Mouse (Mus musculus): ENCODE results near the gene Meis2.

Gene Meis2

DNA sequence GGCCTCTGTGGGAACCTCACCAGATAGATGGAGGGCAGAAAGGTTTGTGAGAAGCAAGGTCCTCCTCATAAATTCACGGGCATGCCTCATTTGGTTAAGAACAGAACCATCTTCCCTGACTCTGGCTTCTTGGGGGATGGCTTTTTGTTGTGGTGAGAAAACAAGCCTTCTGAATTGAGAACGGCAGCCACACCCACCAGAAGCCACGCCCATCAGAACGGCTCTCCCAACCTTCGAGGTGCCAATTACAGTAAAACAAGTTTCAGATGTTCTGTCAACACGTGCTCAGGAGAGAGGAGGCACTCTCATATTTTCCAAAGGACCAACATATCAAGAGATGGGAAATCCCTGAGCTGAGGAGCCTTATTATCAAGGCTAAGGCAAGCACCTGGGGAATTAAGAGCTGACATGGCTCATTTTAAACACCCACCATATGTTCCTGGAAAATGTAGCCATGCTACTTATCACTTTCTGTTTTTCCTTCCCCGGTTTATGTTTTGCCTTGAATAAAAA, 117.9 kb downstream of the Meis2 start:
- DNase-seq (ENCODE audit: low spot score in 2 of 2), result no peak

DNA sequence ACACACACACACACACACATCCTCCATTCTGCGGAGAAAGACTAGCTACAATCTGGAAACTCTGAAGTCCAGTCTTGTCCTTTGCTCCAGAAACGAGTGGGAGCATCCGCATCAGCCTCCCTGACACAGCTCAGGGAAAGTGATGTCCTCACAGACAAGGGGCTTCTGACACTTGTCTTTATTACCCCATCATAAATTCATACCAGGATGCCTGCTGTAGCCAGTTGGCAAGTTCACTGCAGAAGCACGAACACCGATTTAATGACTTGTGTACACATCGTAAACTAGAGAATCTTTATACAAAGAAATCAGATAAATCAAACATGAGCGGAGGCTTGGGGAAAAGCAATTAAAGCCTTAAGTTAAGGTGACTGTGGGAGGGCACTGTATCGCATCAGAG, 122.6 kb downstream of the Meis2 start:
- no peak for DNase-seq (ENCODE audit: low spot score in 2 of 2)

DNA sequence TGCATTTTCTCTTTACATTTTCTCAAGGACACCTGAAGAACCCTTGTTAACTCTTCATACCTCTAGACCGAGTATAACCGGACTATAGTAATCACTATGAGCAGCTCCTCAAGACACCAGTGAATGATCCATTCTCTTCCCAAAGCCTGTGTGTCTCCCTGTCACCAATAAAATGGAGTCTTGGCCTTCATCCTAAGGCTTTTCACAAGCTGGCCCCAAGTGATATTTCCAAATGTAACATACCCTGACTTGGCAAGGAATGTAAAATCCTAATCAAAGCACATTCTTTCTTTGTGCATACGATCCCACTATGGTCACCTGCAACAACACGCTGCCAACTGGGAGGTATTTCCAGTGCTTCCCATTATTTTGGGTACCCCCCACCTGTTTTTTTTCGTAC, 125.8 kb downstream of the Meis2 start:
- DNase-seq (ENCODE audit: low spot score in 2 of 2), result no peak

DNA sequence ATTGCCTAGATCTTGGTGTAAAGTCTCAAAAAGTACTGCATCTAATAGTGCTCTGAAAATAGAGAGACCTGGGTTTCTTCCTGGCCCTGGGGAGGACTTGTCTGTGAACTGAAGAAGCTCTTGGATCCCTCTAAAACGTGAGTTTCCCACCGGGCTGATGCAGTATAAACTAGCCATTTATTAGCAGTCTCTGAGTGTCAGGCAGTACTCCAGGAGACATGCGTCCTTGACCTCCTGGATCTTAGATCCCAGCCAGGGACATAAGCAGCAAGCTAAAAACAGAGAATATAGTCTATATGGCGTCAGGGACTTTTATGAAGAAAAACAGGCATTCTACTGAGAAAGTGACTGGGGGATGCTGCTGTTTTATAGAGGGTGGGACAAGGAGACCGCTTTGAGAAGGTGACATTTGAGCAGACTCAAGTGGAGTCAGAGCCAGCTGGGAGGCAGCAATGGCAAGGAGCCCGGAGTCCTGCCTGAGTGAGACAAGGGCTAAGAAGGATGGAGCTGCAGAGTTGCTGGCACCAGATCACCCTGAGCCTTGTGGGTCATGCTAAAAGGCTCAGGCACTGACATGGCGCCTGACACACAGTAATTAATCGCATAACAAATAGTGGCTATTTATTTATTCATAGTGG, 126.6 kb downstream of the Meis2 start:
- DNase-seq (ENCODE audit: low spot score in 2 of 2), result peak; percentile 20 to 46

DNA sequence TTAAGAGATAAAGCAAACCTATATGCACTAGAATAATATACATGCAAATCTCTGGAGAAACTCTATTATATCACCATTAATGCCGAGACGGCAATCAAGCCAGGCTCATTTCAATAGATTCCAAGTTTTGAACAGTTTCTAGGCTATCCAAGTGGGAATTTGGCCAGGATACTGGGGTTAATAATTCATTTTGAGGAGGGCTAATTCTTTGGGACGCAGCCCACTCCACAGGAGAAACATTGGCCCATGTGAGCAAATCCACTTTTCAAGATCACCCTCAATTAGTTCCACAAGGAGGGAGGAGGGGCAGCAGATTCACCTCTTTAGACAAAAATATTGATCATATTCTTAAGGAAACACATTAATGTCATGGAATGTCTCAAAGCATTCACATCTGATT, 127.3 kb downstream of the Meis2 start:
- DNase-seq (ENCODE audit: low spot score in 2 of 2), result no peak

DNA sequence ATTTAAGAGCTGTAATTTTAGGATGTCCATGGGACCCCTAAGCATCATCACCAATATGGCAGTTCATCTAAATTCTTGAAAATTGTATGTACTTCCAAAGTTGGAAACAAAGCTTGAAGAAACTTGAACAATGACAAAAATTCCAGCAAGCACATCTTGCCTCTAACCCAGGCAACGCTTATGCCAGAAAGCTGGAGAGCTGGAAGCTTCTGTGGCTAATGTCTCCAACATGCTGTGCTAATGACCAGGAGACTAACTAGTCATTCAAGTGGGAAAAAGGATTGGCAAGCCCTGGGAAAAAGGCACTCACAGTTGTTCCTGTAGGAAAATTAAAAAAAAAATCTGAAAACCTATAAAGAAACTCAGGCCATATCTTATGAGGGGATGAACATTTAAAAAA, 127.7 kb downstream of the Meis2 start:
- DNase-seq (ENCODE audit: low spot score in 2 of 2), result no peak

DNA sequence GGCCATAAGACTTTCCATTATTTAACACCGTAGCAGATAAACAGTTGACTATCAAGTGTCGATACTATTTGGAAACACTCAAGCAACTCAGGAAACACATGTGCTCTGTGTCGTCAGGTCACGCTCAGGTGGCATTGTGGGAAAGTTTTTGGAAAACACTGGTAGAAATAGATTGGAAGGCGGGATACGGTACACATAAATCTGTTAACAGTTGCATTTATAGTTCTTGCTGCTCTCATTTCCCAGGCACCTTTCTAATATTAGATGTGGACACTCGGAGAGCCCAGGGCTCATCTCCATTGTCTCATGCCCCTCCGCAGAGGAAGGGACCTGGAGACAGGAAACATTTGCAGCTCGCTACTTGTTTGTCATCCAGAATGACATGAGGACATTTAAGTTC, 128.9 kb downstream of the Meis2 start:
- DNase-seq (ENCODE audit: low spot score in 2 of 2), result no peak

DNA sequence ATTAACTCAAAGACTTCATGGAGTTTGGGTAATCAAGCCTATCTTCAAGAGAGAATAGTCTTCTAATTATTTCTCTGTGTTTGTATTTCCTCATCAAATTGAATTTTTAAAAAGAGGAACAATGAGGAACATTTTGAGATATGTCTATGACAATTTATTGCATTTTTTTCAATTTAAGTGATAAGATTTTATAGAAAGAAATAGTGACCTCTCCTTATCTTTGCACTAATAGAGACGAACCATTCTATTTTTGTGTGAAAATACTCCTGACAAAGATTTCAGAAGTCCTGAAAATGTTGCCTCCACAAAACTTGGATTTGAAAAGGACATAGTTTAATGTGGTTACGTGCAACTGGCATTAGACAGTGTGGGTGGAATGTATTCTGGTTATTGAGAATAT, 131.3 kb downstream of the Meis2 start:
- DNase-seq (ENCODE audit: low spot score in 2 of 2), result no peak

DNA sequence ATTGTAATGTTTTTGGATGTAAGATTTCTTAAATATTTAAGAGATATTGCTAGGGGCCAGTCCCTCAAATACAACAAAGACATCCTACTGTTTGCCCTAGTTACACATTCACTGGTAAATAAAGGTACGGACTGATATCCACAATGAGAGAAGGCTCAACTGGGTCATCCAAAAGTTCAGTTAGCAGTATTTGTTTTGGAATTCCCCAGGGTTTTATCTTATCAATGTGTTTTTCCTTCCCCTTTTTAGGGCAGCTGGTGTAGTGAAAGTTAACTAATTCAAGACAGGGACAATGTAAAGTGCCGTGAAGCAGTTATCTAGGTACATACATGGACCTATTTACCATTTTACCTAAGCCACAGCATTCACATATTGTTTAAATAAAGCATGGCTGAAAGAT, 132.4 kb downstream of the Meis2 start:
- no peak for DNase-seq (ENCODE audit: low spot score in 2 of 2)

DNA sequence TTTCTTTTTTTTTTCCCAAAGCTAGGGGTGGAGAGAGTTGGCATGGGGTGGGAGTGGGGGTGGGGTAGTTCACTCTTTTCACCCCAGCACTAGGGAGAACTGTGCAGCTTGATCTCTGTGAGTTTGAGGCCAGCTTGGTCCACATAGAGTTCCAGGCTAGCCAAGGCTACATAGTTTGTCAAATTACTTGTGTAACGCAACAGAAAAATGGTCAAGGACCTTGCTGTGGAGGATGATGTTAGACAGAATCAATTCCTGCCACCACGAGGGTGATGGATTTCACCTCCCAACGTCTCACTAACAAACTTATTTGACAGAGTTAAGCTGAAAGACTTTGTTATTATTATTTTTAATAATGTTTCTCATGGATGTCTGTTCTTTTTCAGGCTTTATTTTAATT, 139.9 kb downstream of the Meis2 start:
- DNase-seq (ENCODE audit: low spot score in 2 of 2), result no peak

DNA sequence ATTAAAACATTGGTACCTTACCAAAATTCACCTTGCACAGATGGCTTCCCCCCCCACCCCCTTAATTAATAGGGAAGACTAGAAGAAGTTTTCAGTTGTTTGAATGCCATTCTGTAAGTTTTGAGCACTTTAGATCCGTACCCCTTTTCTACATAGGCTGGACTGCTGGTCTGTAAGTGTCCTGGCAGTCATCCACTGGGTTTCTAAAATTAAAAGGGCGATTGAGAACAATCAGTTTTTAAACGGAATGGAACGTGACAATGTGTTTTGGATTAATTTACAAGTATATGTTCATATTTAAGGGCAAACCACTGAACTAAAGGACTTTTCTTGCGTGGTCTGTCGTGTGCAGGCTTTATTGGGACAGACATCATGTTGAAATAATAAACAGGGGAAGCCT, 141.2 kb downstream of the Meis2 start:
- no peak for DNase-seq (ENCODE audit: low spot score in 2 of 2)

DNA sequence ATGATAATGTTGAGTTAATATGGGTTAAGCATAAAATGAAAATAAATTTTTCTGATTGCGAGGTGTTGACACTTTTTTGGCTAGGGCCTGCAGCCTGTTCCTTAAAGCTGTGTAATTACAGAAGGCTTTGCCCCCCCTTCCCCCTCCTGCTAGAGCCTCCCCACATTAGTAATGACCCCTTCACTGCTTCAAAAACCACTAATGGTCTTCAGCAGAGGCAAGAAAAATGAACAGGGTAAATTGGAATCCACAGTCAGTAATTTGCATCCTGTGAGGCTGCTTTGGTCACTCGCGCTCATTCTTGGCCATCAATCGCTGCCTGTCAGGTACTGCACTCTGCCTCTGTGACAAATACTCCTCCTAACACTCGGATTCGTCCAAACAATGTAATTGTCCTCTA, 142.4 kb downstream of the Meis2 start:
- DNase-seq (ENCODE audit: low spot score in 2 of 2), result no peak

DNA sequence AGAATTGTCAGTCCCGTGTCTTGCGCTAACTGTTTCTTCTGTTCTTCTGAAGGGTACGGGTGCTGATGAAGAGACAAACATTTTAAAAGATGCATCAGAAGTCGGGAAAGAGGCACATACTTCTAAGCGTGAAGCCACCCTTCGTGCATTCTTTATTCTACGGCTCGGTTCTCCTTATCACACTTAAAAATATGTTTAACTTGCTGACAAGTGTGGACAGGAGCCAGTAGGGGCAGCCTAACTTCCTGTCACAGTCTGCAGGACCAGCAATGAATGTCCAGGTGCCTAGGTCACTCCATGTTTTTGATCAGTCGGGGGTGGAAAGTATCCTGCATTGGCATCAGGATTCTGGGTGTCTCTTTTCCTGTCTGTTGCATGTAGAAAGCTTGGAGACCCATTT, 144.0 kb downstream of the Meis2 start:
- DNase-seq (ENCODE audit: low spot score in 2 of 2), result no peak

DNA sequence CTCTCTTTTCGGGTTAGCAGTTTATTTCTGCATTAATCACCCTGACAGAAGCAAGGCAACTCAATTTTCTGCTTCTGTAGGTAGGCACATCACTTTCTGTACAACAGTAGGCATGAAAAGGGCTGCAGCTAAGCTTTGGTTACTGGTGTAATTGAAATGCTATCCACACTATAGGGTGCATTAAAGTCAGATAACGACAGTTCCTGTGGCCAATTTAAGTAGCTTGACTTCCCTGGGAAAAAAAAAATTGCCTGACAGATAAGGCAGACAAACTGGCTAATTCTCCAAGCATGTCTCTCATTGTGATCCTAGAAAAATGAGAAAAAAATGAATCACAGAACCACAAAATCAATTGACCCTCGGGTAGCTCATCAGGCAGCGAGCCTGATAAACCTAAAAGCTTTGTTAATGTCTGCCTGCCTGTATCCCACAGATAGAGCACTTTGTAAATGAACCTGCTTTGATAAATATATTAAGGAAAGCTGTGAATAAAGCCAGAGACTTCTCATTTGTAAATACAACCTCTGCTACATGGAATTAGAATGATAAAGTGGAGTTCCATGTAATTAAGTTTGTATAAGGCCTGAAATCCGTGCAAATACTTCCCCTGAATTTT, 145.2 kb downstream of the Meis2 start:
- no peak for DNase-seq (ENCODE audit: low spot score in 2 of 2)

DNA sequence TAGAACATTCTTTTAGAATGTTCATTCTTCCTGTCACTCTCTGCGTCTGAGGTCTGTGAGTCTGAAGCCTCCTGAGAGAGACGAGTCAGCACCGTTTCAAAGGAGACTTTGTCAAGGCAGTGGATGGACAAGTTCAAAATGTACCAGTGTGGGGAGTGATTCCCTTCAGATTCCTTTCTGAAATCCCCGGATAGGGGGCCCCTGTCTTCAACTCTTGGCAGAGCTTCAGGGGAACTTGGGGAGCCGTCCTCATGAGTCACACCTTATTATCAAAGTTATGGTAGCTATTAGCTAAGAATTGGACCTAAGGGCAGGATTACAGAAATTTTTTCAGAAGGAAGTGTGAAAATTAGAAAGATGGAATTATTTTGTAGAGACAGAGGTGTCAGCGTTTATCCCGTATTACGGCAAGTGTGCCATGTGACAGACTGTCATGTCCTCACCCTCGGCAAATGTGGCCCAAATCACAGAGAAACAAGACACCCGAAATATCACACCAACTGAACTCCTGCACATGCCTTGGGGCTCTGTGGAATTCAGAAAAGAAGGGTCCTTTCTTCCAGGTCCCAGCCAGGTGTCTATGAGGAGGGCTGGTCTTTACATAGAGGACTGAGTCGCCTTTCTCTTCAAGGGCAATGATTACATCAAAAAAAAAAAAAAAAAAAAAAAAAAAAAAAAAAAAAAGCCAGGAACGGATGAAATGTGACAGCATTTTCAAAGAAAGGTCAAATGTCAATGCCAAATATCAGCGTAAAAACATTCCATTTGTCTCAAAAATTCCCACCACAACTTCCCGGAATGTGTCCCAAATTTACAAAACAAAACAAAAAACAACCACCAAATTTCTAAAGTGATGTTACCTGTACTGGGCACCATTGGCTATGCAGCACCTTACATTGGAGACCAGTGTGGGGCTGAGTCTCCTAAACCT, 146.2 kb downstream of the Meis2 start:
- no peak for DNase-seq (ENCODE audit: low spot score in 2 of 2)

DNA sequence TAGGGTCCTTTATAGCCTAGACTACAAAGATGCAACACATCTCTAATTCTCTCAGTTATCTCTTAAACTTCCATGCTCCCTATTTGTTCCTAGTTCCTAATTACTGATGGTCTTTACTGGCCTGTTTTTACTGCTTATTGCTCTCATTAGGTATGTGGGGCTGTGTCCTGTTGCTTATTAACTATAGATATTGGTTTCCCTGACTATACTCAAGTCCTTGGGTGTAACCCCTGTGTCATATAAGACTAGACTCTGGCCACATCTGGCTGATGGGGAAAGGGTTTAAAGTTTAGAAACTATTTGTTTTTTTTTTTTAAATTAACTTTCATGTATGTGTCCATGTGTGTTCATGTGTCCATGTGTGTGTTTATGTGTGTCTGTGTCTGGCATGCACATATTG, 147.1 kb downstream of the Meis2 start:
- no peak for DNase-seq (ENCODE audit: low spot score in 2 of 2)

DNA sequence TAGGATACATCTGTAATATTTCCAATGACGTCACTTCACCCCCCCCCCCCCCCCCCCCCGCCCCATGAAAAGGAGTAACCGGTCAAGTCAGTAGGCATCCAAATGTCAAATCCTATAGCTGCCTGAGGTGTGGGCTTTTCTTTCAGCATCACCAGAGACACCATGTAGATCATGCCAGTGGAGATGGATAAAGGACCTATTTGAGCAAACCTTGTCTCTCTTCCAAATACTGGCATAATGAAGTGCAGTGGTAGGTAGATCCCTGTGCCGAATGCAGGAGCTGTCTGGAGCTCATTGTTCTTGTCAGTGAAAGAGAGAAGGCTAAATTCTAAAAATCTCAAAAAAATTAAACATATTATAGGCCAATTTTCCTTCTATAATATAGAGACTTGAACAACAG, 151.1 kb downstream of the Meis2 start:
- no peak for DNase-seq (ENCODE audit: low spot score in 2 of 2)

DNA sequence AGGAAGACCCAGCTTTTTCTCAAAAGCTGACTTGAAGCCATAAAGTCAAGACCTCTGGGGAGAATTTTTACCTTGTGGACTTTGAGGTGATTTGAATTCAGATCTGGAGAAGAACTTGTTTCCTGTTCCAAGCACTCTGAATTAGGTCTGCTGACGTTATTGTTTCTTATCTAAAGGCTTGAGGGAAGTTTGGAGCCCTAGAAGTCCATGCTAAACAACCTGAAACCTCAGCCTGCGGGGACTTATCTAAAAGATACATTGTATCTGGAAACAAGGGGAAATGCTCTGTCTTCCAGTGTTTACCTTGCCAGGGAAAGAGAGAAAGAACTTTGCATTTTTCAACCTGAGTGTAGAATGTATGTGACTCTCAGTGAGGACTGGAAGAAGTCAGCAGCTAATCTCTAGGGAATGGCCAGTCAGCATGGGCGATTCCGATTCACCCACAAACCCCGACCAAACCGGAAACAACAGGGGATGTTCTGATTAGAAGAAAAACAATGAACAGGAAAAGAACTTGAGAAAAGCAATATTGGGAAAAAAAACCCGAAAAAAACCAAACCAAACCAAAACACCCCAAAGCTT, 152.6 kb downstream of the Meis2 start:
- DNase-seq (ENCODE audit: low spot score in 2 of 2), result no peak

DNA sequence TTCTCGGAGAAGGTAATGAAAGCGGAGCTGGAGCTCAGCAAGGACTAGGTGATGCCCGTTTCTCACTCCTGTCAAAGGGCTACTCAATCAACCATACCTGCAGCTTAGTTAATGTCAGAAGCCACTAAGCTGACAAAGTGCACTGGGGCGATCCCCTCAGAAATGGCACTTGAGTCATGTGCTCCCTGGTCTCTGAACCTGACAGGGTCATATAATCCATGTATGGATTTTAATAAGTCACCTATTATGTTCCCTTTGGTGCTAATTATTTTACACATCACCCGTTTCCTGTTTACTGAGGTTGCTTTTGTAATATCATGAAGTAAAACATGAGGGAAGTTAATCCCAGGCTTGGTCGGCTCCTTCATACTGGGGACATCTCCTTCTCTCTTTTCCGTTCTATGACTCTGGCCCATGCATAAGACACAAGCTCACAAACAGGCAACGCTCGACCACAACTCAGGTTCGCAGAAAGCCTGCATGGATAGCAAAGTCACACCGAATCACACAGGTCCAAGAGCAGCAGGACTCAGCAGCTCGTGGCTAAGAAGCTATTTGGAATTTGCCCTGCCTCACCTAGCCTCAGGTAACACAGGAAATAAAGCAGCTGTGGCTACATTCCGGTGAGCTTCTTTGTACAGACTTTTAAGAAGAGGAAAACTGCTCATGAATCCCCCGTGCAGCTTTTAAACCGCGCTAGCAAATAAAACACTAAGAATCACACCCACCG, 153.6 kb downstream of the Meis2 start:
- DNase-seq (ENCODE audit: low spot score in 2 of 2), result no peak

DNA sequence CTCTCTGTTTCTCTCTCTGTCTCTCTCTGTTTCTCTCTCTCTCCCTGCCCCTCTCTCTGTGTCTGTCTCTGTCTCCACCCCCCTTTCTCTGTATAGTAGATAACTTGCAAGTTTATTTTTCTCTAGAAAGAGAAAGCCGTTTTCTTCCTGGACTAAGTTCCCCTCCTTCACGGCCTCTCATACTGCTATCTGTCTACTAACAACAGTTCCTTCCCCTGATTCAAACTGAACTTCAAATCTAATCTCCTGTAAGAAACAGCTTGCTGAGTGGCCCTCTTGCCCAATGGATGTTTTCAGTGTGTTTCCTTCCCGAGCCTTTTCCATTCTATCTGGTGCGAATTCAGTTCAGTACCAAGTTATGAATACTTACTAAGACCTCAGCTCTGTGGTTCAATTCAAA, 155.4 kb downstream of the Meis2 start:
- no peak for DNase-seq (ENCODE audit: low spot score in 2 of 2)

DNA sequence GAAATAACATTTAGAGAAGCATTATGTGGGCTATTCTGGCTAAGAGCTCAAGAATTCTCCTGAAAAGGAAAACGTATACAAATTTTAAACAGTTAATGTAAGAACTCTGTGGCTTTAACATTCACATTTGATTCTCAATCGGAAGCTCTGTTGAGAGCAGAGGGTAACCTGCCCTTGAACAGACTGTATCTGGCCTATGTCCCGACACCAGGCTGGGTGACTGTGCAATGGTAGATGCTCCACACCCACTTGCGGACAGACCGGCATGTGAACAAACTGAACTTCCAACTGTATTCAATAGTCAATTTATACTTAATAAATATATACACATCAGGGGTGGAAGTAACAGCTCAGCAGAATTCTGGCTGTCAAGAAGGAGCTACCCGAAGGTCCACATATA, 164.6 kb downstream of the Meis2 start:
- DNase-seq (ENCODE audit: low spot score in 2 of 2), result no peak

DNA sequence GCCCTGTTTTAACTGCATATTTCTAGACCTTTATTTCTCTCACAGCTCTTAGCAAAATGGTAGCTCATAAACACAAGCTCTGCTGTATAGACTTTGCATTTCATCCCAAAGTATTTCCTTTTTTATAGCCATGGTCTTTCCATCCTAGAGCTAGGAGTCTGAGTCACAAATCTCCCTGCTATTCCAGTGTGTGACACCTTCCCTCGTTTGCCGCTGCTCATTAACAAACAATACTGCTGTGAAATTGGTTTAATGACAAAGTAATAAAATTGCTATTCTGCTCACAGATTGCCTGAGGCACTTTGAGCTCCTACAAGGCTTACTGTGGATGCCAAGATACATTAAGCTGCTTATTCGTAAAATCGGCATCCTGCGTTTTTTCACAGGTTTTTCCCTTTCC, 168.1 kb downstream of the Meis2 start:
- DNase-seq (ENCODE audit: low spot score in 2 of 2), result no peak

Data from right cerebral cortex, postnatal 36 days (tissue).